Mouse (Mus musculus): ENCODE results near the gene Crbn.

Crbn gene

DNA sequence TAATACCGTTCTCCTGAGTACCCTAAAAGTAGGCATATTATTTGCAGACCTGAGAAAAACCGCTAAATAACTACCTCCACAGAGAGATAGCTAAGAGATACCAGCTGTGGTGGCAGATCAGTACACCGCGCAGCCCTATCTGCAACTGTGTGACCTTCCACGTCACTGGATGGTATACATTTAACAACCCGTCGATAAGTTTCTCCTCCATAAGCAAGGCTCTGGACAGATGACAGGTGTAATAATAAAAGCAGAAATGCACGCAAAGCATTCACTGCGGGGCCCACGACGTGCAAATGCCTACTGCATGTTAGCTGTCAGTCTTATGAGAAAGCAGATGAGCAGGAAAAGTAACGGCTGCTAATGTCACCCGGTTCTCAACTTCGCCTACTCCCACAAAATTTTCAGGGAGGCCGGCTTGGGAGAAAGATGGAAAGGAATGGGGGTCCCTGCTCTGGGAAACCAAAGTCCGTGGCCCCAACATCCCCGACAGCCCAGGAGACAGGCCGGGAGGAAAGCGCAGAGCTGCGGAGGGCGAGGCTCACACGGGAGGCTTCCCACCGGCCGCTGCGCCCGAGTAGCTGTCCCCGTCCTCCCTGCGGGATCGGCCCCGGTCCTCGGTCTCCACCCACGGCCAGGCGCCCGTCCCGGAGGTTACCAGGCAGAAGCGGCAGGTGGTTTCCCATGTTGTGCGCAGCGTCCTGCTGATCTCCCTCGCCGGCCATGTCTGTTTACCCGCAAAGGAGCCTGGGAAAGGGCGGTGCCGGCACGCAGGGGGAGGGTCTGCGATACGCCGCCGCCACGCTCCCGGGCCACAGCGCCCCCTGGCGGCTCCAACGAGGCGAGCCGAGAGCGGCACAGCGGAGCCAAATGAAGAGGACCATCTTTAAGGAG lies at the start of gene Crbn:
TSS of gene Crbn (minus strand) at position 745 of the 894 bp plus-strand sequence.
- peaks cover 2% of the 10 kb centered on the region; the same call in 1 of the 2 replicates for H3K36me3 ChIP-seq (ENCODE audit: control insufficient read depth, insufficient read depth, low read length, poor library complexity, severe bottlenecking)
- DNase-seq (ENCODE audit: low read depth, low spot score): peak; percentile 94
- H3K27me3 ChIP-seq (ENCODE audit: control insufficient read depth, insufficient read depth, low read length, poor library complexity, severe bottlenecking): no peaks in the 10 kb centered on the region

DNA sequence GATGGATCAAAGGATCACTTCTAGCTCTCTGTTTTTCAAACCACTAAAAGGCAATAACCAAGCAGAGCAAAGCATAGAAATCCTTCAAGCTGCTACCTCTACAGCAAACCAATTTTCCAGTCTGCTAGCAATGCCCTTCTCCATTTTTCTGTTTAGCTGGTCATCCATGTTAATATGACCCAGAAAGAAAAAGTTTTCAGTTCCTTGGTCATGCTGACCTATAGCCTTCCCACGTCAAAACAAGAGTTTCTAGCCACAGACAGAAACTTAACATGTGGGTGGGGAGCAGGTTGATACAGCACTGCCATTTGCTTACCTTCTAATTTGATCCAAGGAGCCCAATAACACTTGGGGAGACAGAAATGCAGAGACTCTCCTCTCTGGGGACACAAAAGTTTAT lies 40.3 kb upstream of the Crbn start:
- DNase-seq (ENCODE audit: low read depth, low spot score): no peak
- H3K27me3 ChIP-seq (ENCODE audit: control insufficient read depth, insufficient read depth, low read length, poor library complexity, severe bottlenecking): no peaks in the 10 kb centered on the region
- H3K36me3 ChIP-seq (ENCODE audit: control insufficient read depth, insufficient read depth, low read length, poor library complexity, severe bottlenecking): no peaks in the 10 kb centered on the region

DNA sequence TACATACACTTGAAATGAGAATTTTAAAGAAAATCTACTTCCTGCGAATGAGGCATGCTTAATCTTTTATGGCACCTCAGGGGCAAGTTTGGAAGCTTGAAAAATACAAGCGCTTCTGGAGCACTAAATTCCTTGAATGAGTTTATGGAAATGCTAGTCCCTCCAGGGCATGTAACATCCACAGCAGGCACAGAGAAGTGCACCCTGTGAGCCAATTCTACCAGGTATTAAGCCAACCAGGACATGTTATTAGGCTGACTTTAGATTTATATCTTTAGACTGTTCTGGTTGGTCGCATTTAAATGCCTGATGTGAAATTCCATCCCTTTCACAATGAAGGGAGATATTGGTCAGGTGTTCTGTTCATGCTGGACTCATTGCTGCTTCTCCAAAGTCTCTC lies 38.2 kb upstream of the Crbn start:
- H3K27me3 ChIP-seq (ENCODE audit: control insufficient read depth, insufficient read depth, low read length, poor library complexity, severe bottlenecking): no peaks in the 10 kb centered on the region
- H3K36me3 ChIP-seq (ENCODE audit: control insufficient read depth, insufficient read depth, low read length, poor library complexity, severe bottlenecking): no peaks in the 10 kb centered on the region

DNA sequence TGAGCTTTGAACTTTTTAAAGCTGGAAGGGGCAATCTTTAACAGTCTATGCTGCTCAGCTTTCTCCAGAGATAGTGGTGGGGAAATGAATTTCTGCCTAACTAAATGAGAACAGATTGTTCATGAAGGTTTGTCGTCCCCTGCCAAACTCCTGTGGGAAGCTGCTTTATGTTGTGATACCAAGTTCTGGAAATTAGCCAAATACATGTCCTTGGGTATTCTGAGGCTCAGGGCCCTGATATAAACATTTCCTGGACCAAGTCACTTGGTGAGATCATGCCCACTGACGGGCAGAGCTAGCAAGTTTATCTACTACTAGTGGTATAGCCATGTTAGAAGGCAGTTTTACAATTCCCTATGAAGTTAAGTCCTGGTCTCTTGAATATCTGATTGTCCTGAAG lies 35.4 kb upstream of the Crbn start:
- no peaks in the 10 kb centered on the region for H3K27me3 ChIP-seq (ENCODE audit: control insufficient read depth, insufficient read depth, low read length, poor library complexity, severe bottlenecking)
- DNase-seq (ENCODE audit: low read depth, low spot score): no peak
- no peaks in the 10 kb centered on the region for H3K36me3 ChIP-seq (ENCODE audit: control insufficient read depth, insufficient read depth, low read length, poor library complexity, severe bottlenecking)

More for the DNA sequence above, 38.2 kb upstream of the Crbn start:
- no peak for DNase-seq (ENCODE audit: low read depth, low spot score)

DNA sequence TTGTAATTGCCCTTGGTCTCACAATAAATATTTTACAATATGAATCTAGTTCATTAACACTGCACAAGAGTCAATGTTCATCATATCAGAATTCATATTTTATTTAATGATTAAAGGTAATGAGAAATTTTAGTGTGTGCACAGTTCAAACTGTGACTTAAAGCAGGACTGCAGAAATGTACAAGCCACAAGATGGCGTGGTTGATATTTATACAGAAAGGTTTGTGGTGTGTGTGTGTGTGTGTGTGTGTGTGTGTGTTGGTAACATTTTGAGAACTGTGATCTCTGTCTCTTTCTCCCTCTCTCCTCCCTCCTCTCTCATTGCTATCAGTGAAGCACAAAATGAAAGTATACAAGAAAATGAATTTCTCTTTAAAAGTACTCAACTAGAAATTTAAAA lies 22.5 kb upstream of the Crbn start:
- no peak for DNase-seq (ENCODE audit: low read depth, low spot score)
- Histone ChIP-seq H3K36me3 (ENCODE audit: control insufficient read depth, insufficient read depth, low read length, poor library complexity, severe bottlenecking) (no peaks in the 10 kb centered on the region), H3K27me3 (ENCODE audit: control insufficient read depth, insufficient read depth, low read length, poor library complexity, severe bottlenecking) (no peaks in the 10 kb centered on the region)

DNA sequence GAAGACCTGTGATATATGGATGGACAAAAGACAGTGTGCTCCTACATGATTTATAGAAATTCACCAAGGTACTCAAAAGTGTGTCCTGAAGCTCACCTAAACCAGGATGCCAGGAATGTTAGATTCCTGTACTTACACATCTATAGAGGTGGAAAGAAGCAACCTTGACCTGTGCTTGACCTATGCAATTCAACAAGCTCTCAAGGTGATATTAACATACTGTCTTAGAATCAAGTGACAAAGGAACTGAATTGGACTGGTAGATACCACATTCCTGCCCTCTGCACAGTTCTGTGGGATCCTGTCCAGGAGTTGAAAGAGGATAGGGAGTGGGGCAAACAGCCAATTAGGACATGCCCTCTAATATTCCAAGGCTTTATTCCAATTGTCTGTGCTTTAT lies 20.7 kb upstream of the Crbn start:
- H3K36me3 ChIP-seq (ENCODE audit: control insufficient read depth, insufficient read depth, low read length, poor library complexity, severe bottlenecking): no peaks in the 10 kb centered on the region
- H3K27me3 ChIP-seq (ENCODE audit: control insufficient read depth, insufficient read depth, low read length, poor library complexity, severe bottlenecking): no peaks in the 10 kb centered on the region
- no peak for DNase-seq (ENCODE audit: low read depth, low spot score)

DNA sequence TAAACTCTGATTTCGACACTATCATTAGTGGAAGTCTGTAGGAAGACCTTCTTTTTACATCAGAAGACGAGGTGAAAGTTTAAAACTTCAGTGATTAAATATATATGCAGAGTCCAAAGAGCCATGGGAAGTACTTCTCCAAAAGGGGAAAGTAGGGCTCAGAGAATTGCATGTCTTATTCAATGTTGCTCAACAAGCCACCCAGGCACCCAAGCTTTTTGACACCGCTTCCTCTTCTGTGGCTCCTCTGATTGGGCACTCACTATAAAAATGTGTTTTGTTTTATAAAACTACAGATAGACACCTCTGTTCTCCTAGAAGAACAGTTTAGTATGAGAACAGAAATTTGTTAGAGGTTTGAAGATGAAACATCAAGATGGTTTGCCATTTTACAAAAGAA lies 20.0 kb upstream of the Crbn start:
- Histone ChIP-seq H3K36me3 (ENCODE audit: control insufficient read depth, insufficient read depth, low read length, poor library complexity, severe bottlenecking) (no peaks in the 10 kb centered on the region), H3K27me3 (ENCODE audit: control insufficient read depth, insufficient read depth, low read length, poor library complexity, severe bottlenecking) (no peaks in the 10 kb centered on the region)
- DNase-seq (ENCODE audit: low read depth, low spot score): no peak

DNA sequence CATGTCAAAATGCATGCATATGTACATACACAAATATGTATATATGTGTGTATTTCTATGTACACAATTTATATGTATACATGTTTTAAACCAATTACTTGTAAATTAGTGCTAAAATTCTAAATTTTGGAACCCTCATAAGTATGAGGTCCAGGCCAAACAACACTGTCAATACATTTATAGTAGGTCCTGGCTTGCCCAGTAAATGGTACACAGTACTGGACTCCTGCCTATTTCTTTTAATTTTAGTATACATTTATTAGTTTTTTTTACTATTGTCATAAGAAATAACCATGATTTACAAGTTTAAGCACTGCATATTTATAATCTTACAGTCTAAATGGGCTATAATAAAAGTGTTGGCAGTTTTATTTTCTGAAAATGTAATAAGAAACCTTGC lies 19.4 kb upstream of the Crbn start:
- H3K36me3 ChIP-seq (ENCODE audit: control insufficient read depth, insufficient read depth, low read length, poor library complexity, severe bottlenecking): no peaks in the 10 kb centered on the region
- H3K27me3 ChIP-seq (ENCODE audit: control insufficient read depth, insufficient read depth, low read length, poor library complexity, severe bottlenecking): no peaks in the 10 kb centered on the region
- no peak for DNase-seq (ENCODE audit: low read depth, low spot score)

DNA sequence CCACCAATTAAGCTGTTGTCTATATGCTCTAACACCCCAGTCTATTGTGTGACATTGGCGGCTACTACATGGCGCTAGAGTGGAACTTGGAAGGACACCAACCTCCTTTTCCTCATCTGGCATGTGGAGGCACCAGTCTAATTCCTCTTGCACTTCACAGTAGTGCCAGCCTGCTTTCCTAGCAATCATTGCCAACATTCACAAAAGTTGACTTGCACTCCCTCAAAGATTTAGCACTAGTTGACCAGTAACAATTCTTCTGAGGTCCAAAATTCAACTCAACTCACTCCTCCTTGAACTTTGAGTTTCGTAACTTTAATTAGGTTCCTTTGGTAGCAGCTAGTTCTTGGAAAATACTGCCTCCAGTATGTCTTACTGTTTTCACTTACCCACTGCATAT lies 10.8 kb upstream of the Crbn start:
- Histone ChIP-seq H3K36me3 (ENCODE audit: control insufficient read depth, insufficient read depth, low read length, poor library complexity, severe bottlenecking) (no peaks in the 10 kb centered on the region), H3K27me3 (ENCODE audit: control insufficient read depth, insufficient read depth, low read length, poor library complexity, severe bottlenecking) (no peaks in the 10 kb centered on the region)
- no peak for DNase-seq (ENCODE audit: low read depth, low spot score)

DNA sequence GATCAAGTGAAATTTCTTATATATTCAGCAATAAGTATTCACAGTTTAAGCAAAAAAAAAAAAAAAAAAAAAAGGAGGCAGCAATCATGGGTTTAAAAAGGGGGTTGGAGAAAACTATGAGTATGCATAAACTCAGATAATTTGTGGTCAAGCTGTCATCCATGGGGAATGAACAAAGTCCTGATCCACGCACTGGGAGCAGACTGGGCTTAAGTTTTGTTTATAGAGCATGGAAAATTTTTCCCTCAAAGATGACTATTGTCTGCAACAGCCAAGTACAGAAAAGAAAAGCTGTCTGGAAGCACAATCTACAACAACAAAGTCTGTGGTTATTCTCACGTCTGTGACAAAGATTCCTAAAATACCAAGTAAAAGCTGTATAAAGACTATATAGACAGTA lies 9.3 kb upstream of the Crbn start:
- H3K36me3 ChIP-seq (ENCODE audit: control insufficient read depth, insufficient read depth, low read length, poor library complexity, severe bottlenecking): no peaks in the 10 kb centered on the region
- H3K27me3 ChIP-seq (ENCODE audit: control insufficient read depth, insufficient read depth, low read length, poor library complexity, severe bottlenecking): no peaks in the 10 kb centered on the region
- no peak for DNase-seq (ENCODE audit: low read depth, low spot score)

DNA sequence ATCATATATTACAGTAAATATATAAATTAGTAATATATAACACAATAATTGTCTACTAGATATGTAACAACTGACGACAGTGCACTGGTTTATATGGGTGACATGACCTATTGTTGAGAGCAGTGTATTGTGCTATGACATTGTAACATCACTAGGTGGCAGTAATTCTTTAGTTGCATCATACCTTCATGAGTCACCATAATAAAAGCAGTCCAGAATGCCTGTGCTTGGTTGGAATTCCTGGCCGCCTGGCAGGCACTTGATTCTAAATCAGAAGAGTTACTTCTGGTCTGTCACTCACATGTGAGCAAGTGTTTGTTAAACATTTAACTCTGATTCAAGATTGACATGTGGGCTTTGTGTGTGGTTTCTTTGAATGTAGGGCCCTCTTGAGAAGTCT lies 5.0 kb upstream of the Crbn start:
- Histone ChIP-seq H3K27me3 (ENCODE audit: control insufficient read depth, insufficient read depth, low read length, poor library complexity, severe bottlenecking) (no peaks in the 10 kb centered on the region), H3K36me3 (ENCODE audit: control insufficient read depth, insufficient read depth, low read length, poor library complexity, severe bottlenecking) (no peaks in the 10 kb centered on the region)
- DNase-seq (ENCODE audit: low read depth, low spot score): peak; percentile 35

DNA sequence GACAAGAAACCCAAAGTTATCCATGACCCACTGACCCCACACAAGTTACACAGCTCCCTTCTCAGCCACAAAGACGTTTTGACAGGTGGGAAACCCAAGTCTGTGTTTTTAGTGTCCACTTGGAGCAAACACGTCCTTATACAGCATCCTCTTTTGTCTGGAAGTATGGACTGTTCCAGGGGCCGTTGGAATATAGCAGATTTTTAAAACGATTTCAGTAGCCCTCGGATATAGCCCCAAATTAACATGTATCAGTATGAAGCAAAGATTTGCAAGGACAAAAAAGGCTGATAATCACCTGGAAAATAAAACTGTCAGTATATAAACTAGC lies 315 bp upstream of the Crbn start:
- H3K36me3 ChIP-seq (ENCODE audit: control insufficient read depth, insufficient read depth, low read length, poor library complexity, severe bottlenecking): peaks cover 2% of the 10 kb centered on the region; the same call in 1 of the 2 replicates
- no peaks in the 10 kb centered on the region for H3K27me3 ChIP-seq (ENCODE audit: control insufficient read depth, insufficient read depth, low read length, poor library complexity, severe bottlenecking)
- no peak for DNase-seq (ENCODE audit: low read depth, low spot score)

DNA sequence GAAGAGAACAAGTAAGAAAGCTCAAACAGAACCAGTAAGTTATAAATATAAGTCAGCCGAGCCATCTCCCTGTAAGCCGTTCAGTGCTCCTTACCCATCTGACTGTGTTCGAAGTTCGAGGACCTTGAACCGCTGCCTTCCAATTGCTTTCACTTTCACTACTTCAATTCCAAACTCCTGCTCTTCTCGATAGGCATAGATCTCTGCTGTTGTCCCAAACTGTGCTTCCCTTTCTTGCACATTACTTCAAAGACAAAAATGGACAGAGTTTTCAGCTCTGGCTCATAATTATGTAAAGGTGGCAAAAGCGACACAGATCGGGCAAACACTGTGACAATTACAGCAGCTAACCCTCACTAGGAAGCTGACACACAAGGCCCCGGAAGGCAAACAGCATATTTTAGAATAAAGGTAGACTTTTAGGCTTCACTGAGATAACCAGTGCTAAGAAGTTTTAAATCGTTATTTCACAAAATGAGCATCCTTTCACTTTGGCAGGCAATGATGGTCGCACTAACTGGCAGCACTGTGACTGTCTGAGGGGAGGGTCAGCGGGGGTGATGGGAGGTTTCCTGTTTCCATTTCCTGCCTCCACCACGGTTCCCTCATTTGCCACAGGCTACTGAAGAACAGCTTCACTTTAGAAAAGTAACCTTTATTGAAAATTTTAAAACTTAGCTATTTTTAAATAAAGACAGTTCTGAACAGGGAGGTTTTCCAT lies 5.6 kb downstream of the Crbn start:
- DNase-seq (ENCODE audit: low read depth, low spot score): peak; percentile 35
- H3K27me3 ChIP-seq (ENCODE audit: control insufficient read depth, insufficient read depth, low read length, poor library complexity, severe bottlenecking): no peaks in the 10 kb centered on the region
- peaks cover 13% of the 10 kb centered on the region for H3K36me3 ChIP-seq (ENCODE audit: control insufficient read depth, insufficient read depth, low read length, poor library complexity, severe bottlenecking)

DNA sequence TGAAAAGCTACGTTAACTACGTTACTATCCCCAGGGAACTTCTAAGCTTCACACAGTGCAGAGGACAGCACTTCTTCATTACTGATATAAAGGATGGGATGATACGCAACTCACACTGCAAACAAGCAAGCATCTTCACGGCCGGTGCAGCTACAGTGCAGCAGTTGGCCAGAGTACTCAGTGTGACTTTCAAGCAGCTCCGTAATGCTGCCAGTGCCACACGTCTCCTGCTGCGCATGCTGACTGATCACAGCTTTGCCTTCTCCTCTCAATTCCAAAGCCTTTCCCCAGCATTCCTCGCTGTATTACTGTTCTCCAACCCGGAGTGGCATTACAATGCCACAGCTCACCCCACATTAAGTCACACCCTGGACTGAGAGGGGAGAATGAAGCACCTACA lies 6.3 kb downstream of the Crbn start:
- Histone ChIP-seq H3K36me3 (ENCODE audit: control insufficient read depth, insufficient read depth, low read length, poor library complexity, severe bottlenecking) (peaks cover 13% of the 10 kb centered on the region), H3K27me3 (ENCODE audit: control insufficient read depth, insufficient read depth, low read length, poor library complexity, severe bottlenecking) (no peaks in the 10 kb centered on the region)
- peak; percentile 12 for DNase-seq (ENCODE audit: low read depth, low spot score)

DNA sequence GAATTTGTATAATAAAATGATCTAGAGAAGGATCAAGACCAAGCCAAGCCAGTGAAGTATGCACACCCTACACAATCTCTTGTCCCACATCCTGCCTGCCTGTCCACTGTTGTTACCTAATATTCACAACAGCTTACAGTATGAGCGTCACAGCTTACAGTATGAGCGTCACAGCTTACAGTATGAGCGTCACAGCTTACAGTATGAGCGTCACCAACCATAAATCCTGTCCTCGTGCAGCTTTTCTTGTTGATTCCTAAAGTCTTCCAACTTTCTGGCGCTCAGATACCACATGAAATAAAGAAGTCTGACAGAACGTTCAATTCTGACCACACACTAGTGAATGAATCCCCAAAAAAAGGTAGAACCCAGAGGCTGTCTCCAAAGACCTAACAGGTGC lies 6.8 kb downstream of the Crbn start:
- Histone ChIP-seq H3K27me3 (ENCODE audit: control insufficient read depth, insufficient read depth, low read length, poor library complexity, severe bottlenecking) (no peaks in the 10 kb centered on the region), H3K36me3 (ENCODE audit: control insufficient read depth, insufficient read depth, low read length, poor library complexity, severe bottlenecking) (peaks cover 13% of the 10 kb centered on the region)
- peak; percentile 41 for DNase-seq (ENCODE audit: low read depth, low spot score)

All from splenic B cell, adult 2 months (primary cell).